Mouse (Mus musculus): ENCODE measurements around the gene Trim14. TPM values are rescaled to one million over a fixed set of nuclear protein-coding genes. Genes with fewer than 3 reads are reported as not detected.

Gene Trim14
- polyA plus RNA-seq, 1 experiment from 2014 or later: 1.5 TPM

DNA sequence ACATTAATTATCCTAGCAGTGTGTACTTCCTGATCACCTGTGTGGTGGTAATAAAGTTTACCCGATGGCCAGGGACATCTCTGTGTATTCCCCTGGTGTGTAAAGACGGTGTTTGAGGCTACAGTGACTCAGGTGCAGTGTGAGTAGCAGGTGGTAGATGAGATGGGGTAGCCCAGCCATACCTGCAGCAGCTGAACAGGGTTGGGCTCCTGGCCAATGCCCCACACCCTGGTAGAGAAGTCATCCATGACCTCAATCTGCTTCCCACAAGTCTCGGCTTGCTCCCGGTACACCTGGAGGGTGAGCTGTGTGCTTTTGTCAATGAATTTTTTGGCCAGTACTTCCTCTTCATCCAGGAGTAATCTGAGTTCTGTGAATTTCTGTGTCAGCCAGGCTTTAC is 12.6 kb downstream of the Trim14 start:
- no peak for ATAC-seq (ENCODE audit: insufficient number of reproducible peaks, insufficient read depth, low FRiP score, low TSS enrichment)
- H3K4me2 ChIP-seq (replicated peaks): no peak overlapping the region
- 88% methylated on average over 4 of the region's 4 CpGs for WGBS

DNA sequence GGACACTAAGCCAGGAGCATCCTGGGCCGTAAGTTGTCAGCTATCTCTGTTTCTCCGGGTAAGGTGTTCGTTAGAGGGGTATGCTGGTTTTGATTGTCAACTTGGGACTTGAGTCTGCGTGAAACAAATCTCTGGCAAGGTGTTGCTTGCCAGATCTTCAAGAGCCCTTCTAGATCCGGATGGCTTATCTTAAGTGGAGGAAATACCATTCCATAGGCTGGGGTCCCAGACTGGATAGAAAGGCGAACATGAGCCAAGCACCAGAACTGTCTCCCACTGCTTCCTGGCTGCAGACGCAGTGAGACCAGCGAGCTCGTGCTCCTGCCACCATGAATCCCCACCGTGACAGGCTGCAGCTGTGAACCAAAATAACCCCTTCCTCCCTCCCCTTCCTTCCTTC is 14.5 kb downstream of the Trim14 start:
- H3K9ac ChIP-seq: no peak overlapping the region
- peaks cover 7% of the 10 kb centered on the region for H3K4me1 ChIP-seq
- H3K9me3 ChIP-seq: no peaks in the 10 kb centered on the region
- no peak overlapping the region for H3K4me3 ChIP-seq
- no peak overlapping the region for H3K27ac ChIP-seq
- ATAC-seq (ENCODE audit: insufficient number of reproducible peaks, insufficient read depth, low FRiP score, low TSS enrichment): no peak
- 0 out of 2 replicates have a peak, but pooled peaks cover 5% of the 10 kb centered on the region for H3K27me3 ChIP-seq
- no peaks in the 10 kb centered on the region for H3K36me3 ChIP-seq
- 87% methylated on average over 10 of the region's 10 CpGs for WGBS
- H3K4me2 ChIP-seq (replicated peaks): no peak overlapping the region

More for the DNA sequence above, 12.6 kb downstream of the Trim14 start:
- Histone ChIP-seq H3K36me3 (no peaks in the 10 kb centered on the region), H3K27me3 (0 out of 2 replicates have a peak, but pooled peaks cover 5% of the 10 kb centered on the region), H3K9ac (no peak overlapping the region), H3K4me1 (peaks cover 14% of the 10 kb centered on the region), H3K9me3 (no peaks in the 10 kb centered on the region), H3K27ac (no peak overlapping the region), H3K4me3 (no peak overlapping the region)

GRCm38 (mm10) chr4:46520491-46520890 is 15.4 kb downstream of the Trim14 start:
- Histone ChIP-seq H3K9ac (no peak overlapping the region), H3K9me3 (no peaks in the 10 kb centered on the region), H3K4me1 (peaks cover 7% of the 10 kb centered on the region), H3K4me3 (no peak overlapping the region), H3K4me2 (replicated peaks) (no peak overlapping the region), H3K27me3 (0 out of 2 replicates have a peak, but pooled peaks cover 5% of the 10 kb centered on the region), H3K36me3 (no peaks in the 10 kb centered on the region), H3K27ac (no peak overlapping the region)
- WGBS: 94% methylated on average over 2 of the region's 2 CpGs
- 0 out of 2 replicates have a peak, but pooled peaks have one; percentile 10 for ATAC-seq (ENCODE audit: insufficient number of reproducible peaks, insufficient read depth, low FRiP score, low TSS enrichment)

DNA sequence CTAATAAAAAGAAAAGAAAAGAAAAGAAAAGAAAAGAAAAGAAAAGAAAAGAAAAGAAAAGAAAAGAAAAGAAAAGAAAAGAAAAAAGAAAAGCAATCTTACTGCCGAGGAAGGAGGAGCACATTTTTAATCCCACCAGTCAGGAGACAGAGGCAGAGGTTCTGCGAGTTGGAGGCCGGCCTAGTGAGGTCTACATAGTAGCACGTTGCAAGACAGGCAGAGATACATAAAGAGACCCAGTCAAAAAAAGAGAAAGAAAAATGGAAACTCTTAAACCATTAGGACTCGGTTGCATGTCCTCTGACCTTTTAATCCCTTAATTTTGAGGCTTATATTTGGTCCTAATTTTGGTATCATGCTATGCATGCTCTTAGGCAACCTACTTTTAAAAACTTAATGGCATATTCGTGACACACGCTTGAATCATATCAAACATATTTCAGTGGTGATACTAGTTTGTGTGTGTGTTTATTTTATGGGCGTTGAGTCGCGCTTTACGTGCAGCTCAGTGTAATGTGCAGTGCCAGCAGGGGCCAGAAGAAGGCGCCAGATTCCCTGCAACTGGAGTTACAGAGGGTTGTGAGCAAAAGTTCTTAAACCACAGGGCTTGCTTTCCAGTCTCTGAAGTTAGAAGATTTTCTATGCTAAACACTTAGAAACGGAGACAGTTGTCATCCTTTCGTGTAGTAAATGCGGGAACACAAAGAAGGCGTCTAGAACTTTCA is 28.0 kb downstream of the Trim14 start:
- Histone ChIP-seq H3K4me1 (no peaks in the 10 kb centered on the region), H3K9me3 (no peaks in the 10 kb centered on the region), H3K4me3 (peak overlapping the region; percentile 20; the same call in 1 of the 2 replicates), H3K36me3 (peaks cover 11% of the 10 kb centered on the region), H3K27ac (no peak overlapping the region), H3K4me2 (replicated peaks) (peak overlapping the region; percentile 86), H3K9ac (no peak overlapping the region), H3K27me3 (peaks cover 21% of the 10 kb centered on the region)
- WGBS: 11% methylated on average over 16 of the region's 16 CpGs
- no peak for ATAC-seq (ENCODE audit: insufficient number of reproducible peaks, insufficient read depth, low FRiP score, low TSS enrichment)

GRCm38 (mm10) chr4:46506801-46507610 is 28.9 kb downstream of the Trim14 start:
- no peaks in the 10 kb centered on the region for H3K9me3 ChIP-seq
- H3K9ac ChIP-seq: peak overlapping the region; percentile 44; the same call in 1 of the 2 replicates
- H3K4me3 ChIP-seq: peak overlapping the region; percentile 55
- peak; percentile 84 for ATAC-seq (ENCODE audit: insufficient number of reproducible peaks, insufficient read depth, low FRiP score, low TSS enrichment)
- peak overlapping the region; percentile 86 for H3K4me2 ChIP-seq (replicated peaks)
- WGBS: under 1% methylated on average over 79 of the region's 94 CpGs
- no peak overlapping the region for H3K27ac ChIP-seq
- no peaks in the 10 kb centered on the region for H3K4me1 ChIP-seq
- H3K27me3 ChIP-seq: peaks cover 21% of the 10 kb centered on the region
- peaks cover 20% of the 10 kb centered on the region for H3K36me3 ChIP-seq

GRCm38 (mm10) chr4:46505361-46506057 is 30.4 kb downstream of the Trim14 start:
- peaks cover 35% of the 10 kb centered on the region for H3K36me3 ChIP-seq
- H3K4me3 ChIP-seq: no peak overlapping the region
- no peaks in the 10 kb centered on the region for H3K4me1 ChIP-seq
- H3K9ac ChIP-seq: no peak overlapping the region
- peaks cover 21% of the 10 kb centered on the region for H3K27me3 ChIP-seq
- ATAC-seq (ENCODE audit: insufficient number of reproducible peaks, insufficient read depth, low FRiP score, low TSS enrichment): no peak
- no peaks in the 10 kb centered on the region for H3K9me3 ChIP-seq
- WGBS: 68% methylated on average over 8 of the region's 8 CpGs
- no peak overlapping the region for H3K4me2 ChIP-seq (replicated peaks)
- H3K27ac ChIP-seq: no peak overlapping the region

DNA sequence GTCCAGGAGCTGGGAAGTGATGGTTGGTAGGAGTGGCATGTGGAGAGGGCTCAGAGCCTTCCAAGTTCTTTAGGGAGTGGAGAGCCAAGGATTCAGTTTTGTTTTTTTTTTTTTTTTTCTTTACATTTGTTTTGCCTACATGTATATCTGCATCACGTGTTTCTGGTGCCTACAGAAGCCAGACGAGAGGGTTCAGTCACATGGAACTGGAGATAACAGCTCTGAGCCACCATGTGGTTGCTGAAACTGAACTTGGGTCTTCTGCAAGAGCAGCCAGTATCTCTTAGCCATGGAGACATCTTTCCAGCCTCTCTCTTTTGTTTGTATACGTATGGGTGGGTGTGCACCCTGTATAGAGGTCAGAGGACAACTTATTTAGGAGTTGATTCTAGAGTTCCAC is 32.1 kb downstream of the Trim14 start:
- 83% methylated on average over 3 of the region's 3 CpGs for WGBS
- peaks cover 21% of the 10 kb centered on the region for H3K27me3 ChIP-seq
- H3K36me3 ChIP-seq: peaks cover 43% of the 10 kb centered on the region

GRCm38 (mm10) chr4:46502606-46503502 is 33.1 kb downstream of the Trim14 start:
- Histone ChIP-seq H3K9me3 (no peaks in the 10 kb centered on the region), H3K4me1 (no peaks in the 10 kb centered on the region), H3K27me3 (peaks cover 21% of the 10 kb centered on the region), H3K4me2 (replicated peaks) (no peak overlapping the region), H3K27ac (no peak overlapping the region), H3K4me3 (no peak overlapping the region), H3K9ac (no peak overlapping the region), H3K36me3 (peaks cover 43% of the 10 kb centered on the region)
- no peak for ATAC-seq (ENCODE audit: insufficient number of reproducible peaks, insufficient read depth, low FRiP score, low TSS enrichment)
- 71% methylated on average over 16 of the region's 16 CpGs for WGBS

More for the DNA sequence above, 32.1 kb downstream of the Trim14 start:
- Histone ChIP-seq H3K4me1 (no peaks in the 10 kb centered on the region), H3K9me3 (no peaks in the 10 kb centered on the region), H3K27ac (no peak overlapping the region), H3K9ac (no peak overlapping the region), H3K4me2 (replicated peaks) (no peak overlapping the region), H3K4me3 (no peak overlapping the region)
- no peak for ATAC-seq (ENCODE audit: insufficient number of reproducible peaks, insufficient read depth, low FRiP score, low TSS enrichment)

- peaks cover 62% of the 10 kb centered on the region for H3K36me3 ChIP-seq
Measured at GRCm38 (mm10) chr4:46498976-46499375, 37.0 kb downstream of the Trim14 start.

DNA sequence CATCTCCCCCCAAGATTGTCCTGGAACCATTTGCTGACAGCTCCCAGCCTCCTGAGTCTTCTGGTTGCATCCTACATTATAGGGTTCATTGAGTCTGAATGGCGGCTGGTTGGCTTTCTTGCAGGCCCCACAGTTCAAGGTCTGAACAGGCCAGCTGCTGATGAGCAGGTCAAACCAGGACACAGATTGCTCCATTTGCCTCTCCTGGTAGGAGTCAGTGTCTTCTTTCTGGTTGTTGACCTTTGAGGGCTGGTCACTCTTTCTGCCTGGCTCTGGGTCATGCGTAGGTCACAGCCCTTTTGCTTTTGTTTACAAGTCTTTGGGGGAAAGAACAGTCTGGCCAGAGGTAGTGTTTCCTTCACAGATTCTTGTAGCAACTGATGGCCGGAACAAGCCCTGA is 37.4 kb downstream of the Trim14 start:
- WGBS: 56% methylated on average over 3 of the region's 3 CpGs
- H3K9me3 ChIP-seq: no peaks in the 10 kb centered on the region
- H3K4me1 ChIP-seq: no peaks in the 10 kb centered on the region
- ATAC-seq (ENCODE audit: insufficient number of reproducible peaks, insufficient read depth, low FRiP score, low TSS enrichment): no peak
- H3K4me3 ChIP-seq: no peak overlapping the region
- no peak overlapping the region for H3K9ac ChIP-seq
- H3K36me3 ChIP-seq: peaks cover 64% of the 10 kb centered on the region
- H3K4me2 ChIP-seq (replicated peaks): no peak overlapping the region
- H3K27ac ChIP-seq: no peak overlapping the region
- H3K27me3 ChIP-seq: no peaks in the 10 kb centered on the region

More at GRCm38 (mm10) chr4:46498976-46499375, 37.0 kb downstream of the Trim14 start:
- 17% methylated on average over 4 of the region's 4 CpGs for WGBS
- Histone ChIP-seq H3K4me1 (no peaks in the 10 kb centered on the region), H3K27me3 (no peaks in the 10 kb centered on the region), H3K27ac (no peak overlapping the region), H3K4me3 (no peak overlapping the region), H3K9ac (no peak overlapping the region), H3K4me2 (replicated peaks) (no peak overlapping the region), H3K9me3 (no peaks in the 10 kb centered on the region)
- no peak for ATAC-seq (ENCODE audit: insufficient number of reproducible peaks, insufficient read depth, low FRiP score, low TSS enrichment)
